Mouse (Mus musculus): ENCODE results near the gene Lce3f.
A peak's percentile ranks its signal among the peaks of the same experiment; 100 is the strongest.

Gene Lce3f

GRCm38 (mm10) chr3:92991926-92992325, at the start of gene Lce3f:
TSS of gene Lce3f (plus strand) at chr3:92992226.
- DNase-seq (ENCODE audit: low spot score) = no peak

GRCm38 (mm10) chr3:92944186-92944585, 47.8 kb upstream of the Lce3f start, which contains the start of gene Lce3c:
TSS of gene Lce3c (plus strand) at chr3:92944486.
- no peak for DNase-seq (ENCODE audit: low spot score)

- DNase-seq (ENCODE audit: low spot score) = no peak
Measured at GRCm38 (mm10) chr3:92957090-92957489, 34.9 kb upstream of the Lce3f start, which contains the start of gene Lce3d. TSS of gene Lce3d (plus strand) at chr3:92957390.

DNA sequence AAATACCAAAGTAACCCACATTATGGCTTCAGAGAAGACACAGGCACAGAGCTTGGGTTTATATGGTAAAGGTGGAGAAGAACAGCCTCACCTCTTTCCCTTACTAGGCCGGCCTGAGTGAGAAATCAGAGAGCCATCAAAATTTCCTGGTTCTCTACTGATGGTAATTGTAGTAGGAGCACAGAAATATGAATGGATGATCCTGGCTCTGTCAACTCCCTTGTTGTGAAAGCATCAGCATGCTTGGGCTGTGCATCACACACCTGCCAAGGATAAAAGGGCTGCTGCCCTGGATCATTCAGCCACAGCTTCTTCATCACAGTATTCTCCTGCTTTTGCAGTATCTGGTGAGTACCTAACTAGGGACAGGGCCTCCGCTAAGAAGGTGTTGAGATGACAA, 25.3 kb upstream of the Lce3f start, which contains the start of gene Lce3e:
TSS of gene Lce3e (plus strand) at position 301 of the 400 bp plus-strand sequence.
- no peak for DNase-seq (ENCODE audit: low spot score)

DNA sequence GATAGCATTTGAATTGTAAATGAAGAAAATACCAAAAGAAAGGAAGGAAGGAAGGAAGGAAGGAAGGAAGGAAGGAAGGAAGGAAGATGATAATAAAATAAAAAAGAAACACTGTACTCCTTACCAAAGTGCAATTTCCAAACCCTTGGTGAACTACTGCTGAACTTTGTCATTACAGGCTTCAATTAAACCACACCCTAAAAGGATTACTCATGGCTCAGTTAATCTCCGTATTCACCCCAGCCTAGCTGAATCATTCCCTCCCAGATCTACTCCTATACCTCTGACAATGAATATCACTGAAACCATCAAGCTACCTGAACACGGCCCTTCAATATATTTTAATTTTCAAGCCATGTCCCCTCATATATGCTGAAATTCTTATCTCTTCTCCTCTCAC, 13.5 kb upstream of the Lce3f start:
- DNase-seq (ENCODE audit: low spot score) = no peak

DNA sequence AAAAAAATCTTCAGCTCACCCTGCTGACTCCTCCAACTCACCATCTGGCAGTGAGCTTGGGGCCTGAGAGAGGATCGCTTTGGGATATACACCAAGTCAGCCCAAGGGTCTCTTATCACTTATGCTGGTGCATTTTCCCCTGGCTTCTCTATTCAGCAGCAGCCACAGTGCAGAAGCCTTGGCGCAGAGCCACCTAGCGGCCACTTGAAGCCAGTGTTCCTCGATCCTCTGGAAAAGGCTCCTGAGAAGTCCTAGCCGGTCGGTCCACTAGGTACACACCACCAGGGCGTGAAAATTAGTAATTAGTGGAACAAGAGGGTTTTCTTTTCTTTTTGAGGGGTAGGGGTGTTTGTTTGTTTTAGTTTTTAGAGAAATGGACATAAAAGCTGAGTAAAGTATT, 6.7 kb downstream of the Lce3f start:
- DNase-seq (ENCODE audit: low spot score) = peak; percentile 43

GRCm38 (mm10) chr3:93000621-93001020, 8.6 kb downstream of the Lce3f start:
- no peak for DNase-seq (ENCODE audit: low spot score)

DNA sequence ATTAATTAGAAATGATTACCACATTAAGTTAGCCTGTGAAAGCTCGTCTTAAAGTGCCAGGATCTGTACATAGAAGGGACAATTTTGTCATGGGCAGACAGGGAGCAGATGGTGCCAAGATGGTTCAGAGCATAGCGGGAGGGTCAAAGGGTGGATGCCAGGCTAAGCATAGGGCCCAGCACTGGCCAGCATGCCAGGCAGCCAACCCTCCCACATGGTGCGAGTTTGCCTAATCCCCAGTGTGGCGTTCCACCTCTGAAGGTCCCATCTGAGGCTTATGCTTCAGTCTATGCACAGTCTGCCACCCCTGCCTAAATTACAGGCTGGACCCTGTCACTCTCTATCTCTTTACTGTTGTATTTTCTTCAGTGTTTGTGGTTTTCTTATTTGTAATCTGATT, 10.8 kb downstream of the Lce3f start:
- no peak for DNase-seq (ENCODE audit: low spot score)

GRCm38 (mm10) chr3:93014378-93014801, 22.4 kb downstream of the Lce3f start:
- DNase-seq (ENCODE audit: low spot score) = no peak

DNA sequence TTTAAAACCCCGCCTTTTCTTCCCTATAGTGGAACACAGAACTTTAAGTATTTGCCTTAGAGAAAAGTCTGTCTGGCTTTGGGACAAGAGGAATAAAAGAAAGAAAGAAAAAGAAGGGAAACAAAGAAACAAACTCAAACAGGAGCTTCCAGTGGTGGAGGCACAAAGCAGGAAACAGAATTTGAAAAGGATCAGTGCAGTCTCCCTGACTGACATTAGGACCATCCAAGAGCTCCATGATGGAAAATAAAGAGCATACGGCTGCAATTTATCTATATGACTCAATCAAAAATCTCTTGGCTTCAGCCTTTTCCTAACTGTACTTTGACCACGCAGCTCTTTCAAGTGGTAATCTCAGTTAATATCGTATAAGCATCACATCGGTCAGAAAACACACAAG, 22.8 kb downstream of the Lce3f start:
- DNase-seq (ENCODE audit: low spot score) = no peak

- DNase-seq (ENCODE audit: low spot score) = no peak
Measured at GRCm38 (mm10) chr3:93015460-93016104, 23.6 kb downstream of the Lce3f start, which contains the start of gene Crct1. TSS of gene Crct1 (minus strand) at chr3:93015687.

DNA sequence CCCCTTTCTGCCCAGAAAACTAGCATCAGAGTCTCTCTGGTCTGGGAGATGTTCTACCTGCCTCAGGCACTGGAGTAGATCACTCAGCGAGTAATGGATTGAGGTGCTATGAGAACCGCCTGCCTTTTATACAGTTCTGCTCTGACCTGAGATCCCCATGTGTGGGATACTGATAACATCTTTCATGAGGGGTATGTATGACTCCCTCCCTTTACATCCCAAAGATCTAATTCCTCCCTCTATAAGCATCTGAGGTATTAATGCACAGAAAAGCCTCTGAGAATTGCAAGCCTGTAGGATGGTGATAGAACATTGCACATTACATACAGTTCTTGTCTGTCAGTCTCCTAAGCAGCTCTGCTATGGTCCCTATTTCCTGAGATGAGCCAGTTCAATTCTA, 26.9 kb downstream of the Lce3f start, which contains the start of gene Lce1m:
TSS of gene Lce1m (minus strand) at position 101 of the 400 bp plus-strand sequence.
- DNase-seq (ENCODE audit: low spot score) = no peak

- no peak for DNase-seq (ENCODE audit: low spot score)
Measured at GRCm38 (mm10) chr3:93021171-93021570, 29.1 kb downstream of the Lce3f start.

DNA sequence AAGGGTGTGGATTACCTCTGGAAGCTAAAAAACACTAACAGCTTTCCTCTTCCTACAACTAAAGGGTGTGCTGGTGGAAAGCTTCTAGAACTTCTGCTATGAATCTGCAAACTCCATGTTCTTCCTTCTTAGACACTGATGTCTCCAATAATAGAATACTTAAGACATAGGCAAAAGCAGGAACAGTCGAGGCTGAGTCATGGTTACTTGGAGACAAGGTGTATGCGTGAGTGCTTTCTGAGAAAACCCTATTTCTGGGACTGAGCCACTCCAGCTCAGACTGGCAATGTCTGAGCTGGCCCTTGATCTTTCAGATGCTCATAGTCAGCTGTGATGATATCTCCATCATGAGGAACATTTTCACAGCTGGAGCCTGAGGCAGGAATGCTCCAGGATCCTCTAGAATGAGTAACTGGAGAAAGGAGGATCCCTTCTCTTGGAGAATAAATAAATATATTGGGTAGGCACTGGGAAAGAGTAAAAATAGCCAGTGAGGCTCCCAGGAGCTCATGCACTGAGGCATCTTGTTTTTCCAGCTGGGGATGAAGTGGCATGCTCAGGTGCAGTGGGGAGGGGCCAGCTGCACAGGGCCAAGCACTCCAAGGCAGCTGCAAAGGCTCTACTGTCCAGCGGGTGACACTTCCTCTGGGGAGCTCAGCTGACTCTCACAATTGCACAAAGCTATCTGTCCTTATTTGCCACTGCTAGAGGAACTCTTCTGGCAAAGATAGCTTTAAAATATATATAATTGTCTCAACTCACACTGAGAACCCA, 31.6 kb downstream of the Lce3f start:
- DNase-seq (ENCODE audit: low spot score) = no peak

- DNase-seq (ENCODE audit: low spot score) = no peak
Measured at GRCm38 (mm10) chr3:93025486-93025885, 33.5 kb downstream of the Lce3f start.

DNA sequence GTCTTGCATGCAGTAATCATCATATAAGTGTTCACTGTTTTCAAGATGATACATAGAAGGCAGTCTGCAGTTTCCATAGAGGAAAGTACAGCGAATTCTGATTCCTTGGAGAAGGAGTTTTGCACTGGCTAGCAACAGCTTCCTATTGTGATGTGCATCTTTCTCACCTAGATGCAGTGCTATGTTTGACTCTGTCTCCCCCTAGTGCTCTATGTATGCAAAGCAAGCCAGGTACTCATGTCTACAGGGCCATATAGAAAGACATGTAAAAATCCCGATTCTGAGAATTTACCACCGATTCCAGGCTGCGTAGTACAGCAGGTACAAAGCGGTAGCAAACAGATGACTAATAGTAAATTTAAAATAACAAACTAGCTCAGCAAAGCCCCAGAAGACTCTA, 39.4 kb downstream of the Lce3f start:
- DNase-seq (ENCODE audit: low spot score) = no peak

Data from lung, postnatal 25 days (tissue).